Mouse (Mus musculus) adrenal gland, adult 2 months (tissue): ENCODE results near the gene Dop1b. TPM values are rescaled to one million over a fixed set of nuclear protein-coding genes. Genes with fewer than 3 reads are reported as not detected.
"Not testable (repeated sequence)": the region's sequence is repeated elsewhere in the genome, so short reads cannot be mapped to it uniquely, and the experiment has no call there.

ENCODE experiments used
- DNase-seq: peaks from one replicate; pipeline ENCODE4 v3.0.0; 2021
- polyA plus RNA-seq: library from polyadenylated mRNA; depleted of rRNA; stranded (reverse); fragments of >200 nt; gene quantifications from 2 replicates; pipeline ENCODE4 v1.2.3, GENCODE M21; 2012
- total RNA-seq, 2 experiments: library from RNA; stranded (reverse); gene quantifications; 2 replicates each; pipeline ENCODE4 v1.2.3; 2021

Dop1b gene
- total and polyA plus RNA-seq, 3 experiments, result 17.4 to 25.3 (median 17.5) TPM

DNA sequence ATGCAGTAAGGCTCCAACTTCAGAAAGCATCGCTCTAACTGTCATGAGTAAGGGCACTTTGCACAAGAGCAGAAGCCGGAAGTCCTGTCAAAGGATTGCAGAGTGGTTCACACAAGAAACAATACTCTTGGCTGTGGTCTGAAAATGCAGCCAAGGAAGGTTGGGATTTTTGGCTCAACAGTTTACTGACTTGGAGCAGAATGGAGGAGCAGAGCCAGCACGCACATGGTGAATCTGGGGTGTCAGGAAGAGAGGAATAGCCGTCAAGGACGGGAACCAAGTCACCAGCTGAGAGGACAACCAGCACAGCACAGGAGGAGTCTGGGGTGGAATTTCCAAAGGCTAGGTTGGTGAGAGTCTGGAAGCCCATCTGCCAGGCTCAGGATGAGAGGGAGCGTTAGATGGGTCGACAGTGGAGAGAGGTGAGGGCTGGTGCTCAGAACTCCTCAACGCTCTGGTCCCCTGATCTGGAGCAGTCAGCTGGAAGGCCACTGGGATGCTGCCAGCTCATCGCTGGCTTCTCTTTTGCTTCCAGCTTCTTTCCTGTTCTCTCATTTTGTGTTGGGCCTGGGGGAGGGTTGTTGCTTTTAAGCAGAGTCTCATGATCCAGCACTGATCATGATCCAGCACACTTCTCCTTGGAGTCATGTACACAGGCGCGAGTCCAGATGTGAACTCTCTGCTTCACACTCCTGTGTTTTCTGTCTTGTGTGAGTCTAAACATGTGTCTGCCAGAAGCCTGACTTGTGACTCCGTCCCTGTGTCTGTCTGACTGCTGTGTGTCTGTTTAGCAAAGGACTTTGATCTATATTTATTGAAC lies 85.5 kb downstream of the Dop1b start:
- no peak for DNase-seq

DNA sequence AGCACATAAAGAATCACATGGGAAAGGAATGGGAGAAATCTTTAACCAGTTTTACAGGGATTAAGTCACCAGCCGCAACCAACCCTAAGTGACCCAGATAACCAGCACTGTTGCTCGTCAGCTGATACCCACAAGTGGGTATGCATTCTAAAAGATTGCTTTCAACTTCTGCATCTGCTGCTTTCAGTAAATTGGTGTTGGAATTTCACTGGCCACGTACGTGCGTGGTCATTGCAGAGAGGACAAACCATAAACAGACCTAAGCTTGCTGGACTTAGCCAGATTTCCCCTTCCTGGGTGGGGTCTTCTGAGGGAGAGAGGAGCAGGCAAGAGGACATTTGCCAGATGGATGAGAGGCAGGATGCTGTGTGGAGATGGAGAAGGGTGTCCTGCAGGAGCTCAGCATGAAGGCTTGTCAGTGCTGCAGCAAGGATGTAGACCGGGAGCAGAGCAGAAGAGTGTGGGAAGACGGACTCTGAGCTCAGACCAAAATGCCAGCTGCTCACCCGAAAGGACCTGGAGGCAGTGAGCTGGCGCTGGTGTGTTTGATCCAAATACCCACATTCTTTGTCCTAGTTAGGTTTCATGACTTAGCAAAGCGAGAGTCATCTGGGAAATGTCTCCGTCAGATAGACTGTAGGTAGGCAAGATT lies 86.3 kb downstream of the Dop1b start:
- DNase-seq, result no peak

- no peak for DNase-seq
Measured at GRCm38 (mm10) chr16:93798623-93799022, 86.9 kb downstream of the Dop1b start.

DNA sequence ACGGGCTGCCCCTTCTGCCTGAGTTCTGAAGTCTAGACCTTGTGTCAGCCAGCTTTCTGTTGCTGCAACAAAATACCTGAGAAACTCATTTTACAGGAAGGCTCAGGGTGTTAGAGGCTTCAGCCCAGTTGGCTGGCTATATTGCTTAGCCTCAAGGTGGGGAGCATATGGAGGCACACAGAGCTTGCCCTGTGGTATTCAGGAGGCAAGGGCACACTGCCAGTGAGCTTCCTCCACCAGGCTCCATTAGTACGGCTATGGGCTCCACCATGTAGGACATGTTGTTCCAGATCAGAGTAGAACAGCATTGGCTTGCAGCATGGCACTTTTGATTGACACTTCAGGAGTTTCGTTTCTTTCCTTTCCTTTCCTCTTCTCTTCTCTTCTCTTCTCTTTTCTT lies 87.4 kb downstream of the Dop1b start:
- no peak for DNase-seq

GRCm38 (mm10) chr16:93799936-93800335 lies 88.2 kb downstream of the Dop1b start:
- no peak for DNase-seq

- DNase-seq, result no peak
Measured at GRCm38 (mm10) chr16:93807167-93807566, 95.5 kb downstream of the Dop1b start.

DNA sequence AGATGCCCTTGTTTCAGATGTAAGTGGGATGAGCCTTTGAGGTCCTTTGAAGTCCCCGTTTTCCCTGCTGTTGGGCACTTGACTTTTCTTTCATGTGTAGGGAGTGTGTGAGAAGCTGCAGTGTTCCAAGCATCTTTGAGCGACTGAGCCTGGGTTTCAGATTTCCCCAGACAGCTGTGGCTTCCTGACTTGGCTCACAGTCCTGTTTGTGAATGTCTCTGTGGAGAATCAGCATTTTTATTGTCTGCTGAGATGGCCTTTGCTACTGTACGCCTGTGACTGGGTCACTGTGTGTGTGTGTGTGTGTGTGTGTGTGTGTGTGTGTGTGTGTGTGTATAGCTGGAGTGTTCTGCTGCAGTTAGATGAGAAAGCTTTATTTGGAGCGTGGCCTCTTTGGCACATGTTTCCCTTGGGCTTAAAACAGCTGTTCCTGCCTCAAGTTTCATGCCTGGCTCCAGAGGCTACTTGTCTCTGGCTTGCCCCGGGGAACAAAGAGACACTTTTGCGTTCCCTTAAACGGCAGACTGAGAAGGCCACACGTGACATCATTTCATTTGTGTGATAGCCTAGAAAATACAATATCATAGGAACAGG lies 96.4 kb downstream of the Dop1b start:
- peak; percentile 44 for DNase-seq

DNA sequence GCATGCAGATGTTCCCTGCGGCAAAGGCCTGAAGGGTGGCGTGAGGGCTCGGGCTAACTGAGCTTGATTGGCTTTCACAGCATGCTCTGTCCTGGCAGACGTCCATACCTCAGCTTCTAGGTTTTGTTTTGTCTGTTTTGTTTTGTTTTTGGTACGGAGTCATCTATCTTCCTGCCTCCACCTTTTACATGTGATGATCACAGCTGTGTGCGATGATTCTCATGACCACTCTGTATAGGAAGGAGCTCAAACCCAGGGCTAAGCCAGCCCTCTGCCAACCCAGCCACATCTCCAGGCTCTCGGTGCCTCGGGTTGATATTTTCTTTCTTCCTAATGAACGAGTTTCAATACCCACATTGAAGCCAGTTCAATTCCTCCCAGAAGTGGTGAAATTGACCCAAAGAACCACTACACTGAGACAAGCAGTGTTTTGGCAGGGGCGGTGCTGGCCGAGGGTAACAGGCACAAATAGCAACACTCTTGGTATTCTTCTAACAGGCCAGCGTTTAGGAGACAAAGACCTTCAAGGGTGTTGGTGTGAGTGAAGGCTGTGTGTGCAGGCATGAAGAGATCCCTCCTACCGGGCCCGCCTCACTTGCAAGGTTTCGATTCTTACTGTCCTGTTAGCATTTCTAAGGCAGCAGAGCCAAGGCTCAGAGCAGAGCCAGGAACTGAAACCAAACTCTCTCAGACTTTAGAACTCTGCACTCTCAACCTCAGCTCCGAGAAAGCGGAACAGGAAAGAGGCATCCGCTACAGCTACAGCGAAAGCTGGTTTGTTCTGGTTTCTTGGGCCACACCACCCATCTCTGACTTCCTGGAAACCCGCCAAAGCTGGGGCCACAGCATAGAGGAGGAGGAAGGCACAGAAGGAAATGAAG lies 104.4 kb downstream of the Dop1b start:
- DNase-seq, result peak; percentile 74

DNA sequence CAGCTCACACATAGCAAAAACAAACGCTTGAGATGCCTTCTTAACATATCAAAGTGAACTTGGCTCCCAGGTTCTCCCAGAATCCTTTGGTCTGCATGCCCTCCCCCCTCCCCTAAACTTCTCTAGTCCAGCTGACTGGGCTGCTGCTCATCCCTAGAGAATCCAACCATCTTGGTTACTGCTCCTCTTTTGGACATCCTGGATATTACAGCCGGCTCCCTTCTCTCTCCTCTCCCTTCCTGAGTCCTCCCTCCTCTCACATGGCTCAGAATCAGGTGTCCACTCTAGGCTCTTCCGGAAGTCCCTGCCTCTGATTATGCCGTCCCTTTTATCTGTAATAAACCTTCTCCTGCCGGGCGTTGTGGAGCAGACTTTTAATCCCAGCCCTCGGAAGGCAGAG lies 105.2 kb downstream of the Dop1b start:
- DNase-seq, result no peak

GRCm38 (mm10) chr16:93817371-93817770 lies 105.7 kb downstream of the Dop1b start:
- no peak for DNase-seq

- no peak for DNase-seq
Measured at GRCm38 (mm10) chr16:93818691-93819324, 107.1 kb downstream of the Dop1b start.

DNA sequence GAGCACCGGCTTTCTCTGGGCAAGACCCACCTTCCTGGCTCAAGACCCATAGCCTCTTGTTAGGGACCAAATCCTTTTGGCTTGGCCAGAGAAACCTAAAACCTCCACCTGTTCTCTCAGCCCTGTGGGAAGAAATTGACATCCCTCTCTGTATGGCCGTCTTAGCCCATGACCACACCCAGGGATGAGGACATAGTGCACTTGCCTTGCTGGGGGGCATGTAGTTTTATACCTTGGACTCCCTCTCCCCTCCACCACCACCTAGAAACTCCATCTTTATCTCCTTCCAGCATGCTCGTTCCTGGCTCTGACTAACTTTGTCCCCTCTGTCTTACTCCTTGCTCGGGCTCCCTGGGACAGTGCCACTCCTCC lies 107.6 kb downstream of the Dop1b start:
- no peak for DNase-seq

DNA sequence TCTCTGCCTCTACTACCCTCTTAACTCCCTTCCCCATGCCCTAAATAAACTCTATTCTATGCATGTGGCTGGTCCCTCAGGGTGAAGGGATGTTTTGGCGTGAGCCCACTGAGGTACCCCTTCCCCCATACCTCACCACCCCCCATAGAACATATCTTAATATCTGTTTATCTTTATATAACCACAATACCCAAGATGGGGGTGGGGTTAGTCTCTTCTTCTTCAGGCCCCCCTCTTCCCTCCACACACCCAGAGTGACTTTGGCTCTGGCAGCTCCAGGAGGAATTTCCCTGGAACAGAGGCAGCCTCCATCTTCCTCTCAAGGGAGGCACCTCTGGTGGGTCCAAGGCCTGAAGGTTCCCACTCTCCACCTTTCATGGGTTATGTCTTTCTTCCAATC lies 108.3 kb downstream of the Dop1b start:
- DNase-seq, result no peak

DNA sequence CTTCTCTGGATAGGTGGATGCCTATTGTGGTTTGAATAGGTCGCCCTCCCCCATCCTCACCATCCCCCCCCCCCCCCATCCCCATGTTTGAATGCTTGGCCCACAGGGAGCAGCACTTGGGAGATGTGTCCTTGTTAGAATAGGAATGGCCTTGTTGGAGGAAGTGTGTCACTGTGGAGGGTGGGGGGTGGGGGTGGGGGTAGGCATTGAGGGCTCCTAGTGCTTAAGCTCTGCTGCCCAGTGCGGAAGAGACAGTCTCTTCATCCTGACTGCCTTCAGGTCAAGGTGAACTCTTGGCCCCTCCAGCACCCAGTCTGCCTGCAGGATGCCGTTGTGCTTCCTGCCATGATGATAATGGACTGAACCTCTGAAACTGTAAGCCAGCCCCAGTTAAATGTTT lies 110.0 kb downstream of the Dop1b start:
- DNase-seq, result no peak

DNA sequence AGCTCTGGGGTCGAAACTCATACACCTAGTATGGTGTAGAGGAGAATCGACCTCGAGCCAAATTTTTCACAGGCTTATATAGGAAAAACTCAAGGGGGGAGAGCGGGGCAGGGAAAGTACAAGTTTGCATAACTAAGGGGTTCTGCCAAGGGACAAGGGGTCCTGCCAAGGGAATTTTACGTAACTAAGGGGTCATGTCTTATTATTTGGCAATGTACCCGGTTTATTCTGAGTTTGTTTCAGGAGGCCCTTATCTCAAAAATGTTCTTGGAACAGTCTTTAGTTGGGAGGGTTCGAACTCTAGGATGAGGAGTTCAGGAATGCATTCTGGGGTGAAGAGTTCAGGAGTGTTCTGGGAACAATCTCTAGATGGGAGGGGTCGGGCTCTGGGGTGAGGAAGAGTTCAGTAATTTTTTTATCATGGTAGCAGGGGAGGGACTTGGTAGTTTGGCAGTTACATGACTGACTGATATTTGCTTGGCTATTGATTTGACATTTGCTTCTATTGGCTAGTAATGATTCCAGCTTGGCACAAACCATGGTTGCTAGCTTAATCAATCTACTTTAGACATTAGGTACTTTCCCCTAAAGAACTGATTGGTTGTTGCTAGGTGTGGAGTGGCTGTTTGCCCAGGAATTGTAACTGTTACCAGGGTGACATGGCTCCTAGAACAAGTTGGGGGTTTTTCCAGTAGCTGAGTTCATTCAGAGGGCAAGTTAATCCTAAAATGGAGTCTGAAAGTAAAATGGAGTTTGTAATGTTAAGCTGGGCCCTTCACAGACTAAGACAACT lies 110.9 kb downstream of the Dop1b start:
- DNase-seq, result not testable (repeated sequence)

DNA sequence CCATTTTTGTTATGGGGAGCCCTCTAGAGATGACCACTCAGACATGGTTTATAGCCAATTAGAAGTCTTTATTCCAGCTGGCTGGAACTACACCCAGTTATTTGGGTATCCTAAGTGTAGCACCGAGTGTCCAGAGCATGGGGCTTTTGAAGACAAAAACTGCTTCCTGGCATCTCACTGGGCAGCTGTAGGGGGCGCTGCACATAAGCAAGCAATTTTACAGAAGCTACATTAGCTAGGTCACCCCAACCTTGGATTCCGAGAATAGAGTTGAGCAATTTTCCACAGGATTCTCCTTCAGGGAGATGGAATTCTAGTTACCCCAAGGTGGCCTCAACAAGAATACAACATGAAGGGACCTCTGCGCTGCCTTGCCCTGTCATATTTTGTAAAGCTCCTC lies 113.1 kb downstream of the Dop1b start:
- DNase-seq, result no peak

DNA sequence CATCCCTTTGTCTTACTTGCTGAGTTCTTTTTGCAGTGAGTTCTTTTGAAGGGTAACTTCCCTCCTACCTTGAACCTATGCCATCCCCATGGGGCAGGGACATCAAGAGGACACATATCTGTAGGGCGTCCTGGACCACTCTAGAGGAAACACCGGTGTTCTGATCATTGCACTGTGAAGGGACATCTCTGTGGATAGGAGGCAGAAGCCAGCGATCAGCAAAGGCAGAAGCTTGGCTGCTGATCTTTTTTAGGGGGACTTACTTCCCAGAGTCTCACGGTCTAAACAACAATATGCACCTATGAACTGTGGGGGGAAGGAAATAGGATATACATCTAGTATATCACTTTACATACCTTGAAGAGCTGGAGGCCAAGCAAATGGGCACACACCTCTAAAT lies 113.8 kb downstream of the Dop1b start:
- no peak for DNase-seq

DNA sequence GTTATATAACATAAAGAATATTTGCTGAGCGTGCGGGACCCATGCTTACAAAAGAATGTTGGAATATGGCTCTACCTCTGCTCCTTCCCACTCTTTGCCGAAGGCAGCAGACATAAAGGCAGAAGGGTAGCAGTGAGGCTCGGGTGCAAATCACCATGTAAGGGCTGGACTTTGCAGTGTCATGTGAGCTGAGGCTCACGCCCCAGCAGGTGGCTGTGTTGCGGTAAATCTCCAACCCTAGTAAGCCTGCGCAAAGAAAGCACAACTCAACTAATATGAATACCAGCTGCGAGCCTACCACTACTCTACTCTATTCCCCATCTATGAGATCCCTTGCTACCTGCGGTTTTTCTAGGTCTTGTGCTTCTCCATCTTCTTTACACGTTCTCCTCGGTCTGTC lies 114.3 kb downstream of the Dop1b start:
- no peak for DNase-seq

GRCm38 (mm10) chr16:93826478-93826877 lies 114.8 kb downstream of the Dop1b start:
- DNase-seq, result not testable (repeated sequence)

GRCm38 (mm10) chr16:93826909-93827308 lies 115.2 kb downstream of the Dop1b start:
- no peak for DNase-seq

DNA sequence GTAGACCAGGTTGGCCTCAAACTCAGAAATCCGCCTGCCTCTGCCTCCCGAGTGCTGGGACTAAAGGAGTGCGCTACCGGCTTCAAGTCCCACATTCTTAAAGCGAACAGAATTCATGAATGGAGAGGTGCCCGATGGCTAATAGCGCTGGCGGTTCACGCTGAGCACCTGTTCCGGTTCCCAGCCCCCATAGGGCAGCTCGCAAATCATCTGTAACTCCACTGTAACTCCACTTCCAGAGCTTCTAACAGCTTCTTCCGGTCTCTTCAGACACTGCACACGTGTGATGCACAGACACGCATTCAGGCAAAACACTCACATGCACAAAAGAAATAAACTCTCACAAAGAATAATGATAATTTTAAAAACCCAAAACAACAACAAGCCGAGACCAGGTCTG lies 117.8 kb downstream of the Dop1b start:
- no peak for DNase-seq
